Mouse (Mus musculus): ENCODE results near the gene Gm5089.

- no peak for TF ChIP-seq CTCF (conservative IDR thresholded peaks at IDR 0.05; ENCODE audit: insufficient read depth, insufficient read length, low read depth, low read length)
- no peak for TF ChIP-seq POLR2A (IDR thresholded peaks at IDR 0.05; ENCODE audit: low read depth, low read length)
Observed at GRCm38 (mm10) chr14:122451551-122452145, 733 bp upstream of the Gm5089 start.

Measured in kidney, adult 2 months (tissue).